Mouse (Mus musculus): ENCODE measurements at regions not wholly inside any gene's neighbourhood (a gene's known extent, or its start where the extent isn't known, plus 50 kb on each side); places are given as distances from the start of the nearest gene placed in this dataset.

- DNase-seq (ENCODE audit: low spot score in 2 of 2), result no peak
Observed at GRCm38 (mm10) chr13:70446940-70447339, 190.5 kb downstream of the Ice1 start.

DNA sequence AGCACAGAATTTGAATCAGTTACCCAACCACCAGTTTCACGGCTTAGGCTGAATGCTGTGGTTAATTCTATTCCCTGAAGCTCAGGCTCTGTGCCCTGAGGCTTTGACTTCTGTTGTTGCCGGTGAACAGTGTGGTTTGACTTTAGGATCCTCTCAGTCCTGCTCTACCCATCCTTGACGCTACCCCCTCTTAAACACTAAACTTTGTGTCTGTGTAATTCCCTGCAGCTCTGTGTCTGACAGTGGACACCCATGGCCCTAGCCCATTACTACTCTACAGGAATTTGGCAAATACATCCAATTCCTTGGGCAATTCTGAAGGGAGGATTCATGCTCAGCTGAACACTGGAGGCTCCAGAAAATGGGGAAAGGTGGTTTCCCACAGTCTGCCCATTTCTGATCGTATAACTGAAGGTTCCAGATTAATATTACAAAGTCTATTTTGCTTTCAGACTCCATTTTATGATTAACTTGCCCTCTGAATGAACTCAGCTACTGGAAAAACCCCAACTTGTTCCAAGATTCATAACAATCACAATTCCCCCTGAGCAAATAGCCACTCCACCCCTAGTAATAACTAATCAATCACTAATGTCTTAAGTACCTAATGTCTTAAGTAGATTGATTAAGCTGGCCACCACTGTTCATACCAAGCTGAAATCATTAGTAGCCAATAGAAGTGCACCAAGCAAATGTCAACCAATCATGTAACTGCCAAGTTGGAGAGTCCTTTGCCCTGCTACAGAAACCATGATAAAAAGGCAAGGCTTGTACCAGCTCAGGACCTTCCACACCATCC lies 182.6 kb downstream of the Ice1 start:
- DNase-seq (ENCODE audit: low spot score in 2 of 2), result no peak

GRCm38 (mm10) chr13:70458406-70458805 lies 179.0 kb downstream of the Ice1 start:
- no peak for DNase-seq (ENCODE audit: low spot score in 2 of 2)

GRCm38 (mm10) chr13:70464996-70465395 lies 172.4 kb downstream of the Ice1 start:
- DNase-seq (ENCODE audit: low spot score in 2 of 2), result no peak

GRCm38 (mm10) chr13:70474746-70475145 lies 162.7 kb downstream of the Ice1 start:
- DNase-seq (ENCODE audit: low spot score in 2 of 2), result no peak

DNA sequence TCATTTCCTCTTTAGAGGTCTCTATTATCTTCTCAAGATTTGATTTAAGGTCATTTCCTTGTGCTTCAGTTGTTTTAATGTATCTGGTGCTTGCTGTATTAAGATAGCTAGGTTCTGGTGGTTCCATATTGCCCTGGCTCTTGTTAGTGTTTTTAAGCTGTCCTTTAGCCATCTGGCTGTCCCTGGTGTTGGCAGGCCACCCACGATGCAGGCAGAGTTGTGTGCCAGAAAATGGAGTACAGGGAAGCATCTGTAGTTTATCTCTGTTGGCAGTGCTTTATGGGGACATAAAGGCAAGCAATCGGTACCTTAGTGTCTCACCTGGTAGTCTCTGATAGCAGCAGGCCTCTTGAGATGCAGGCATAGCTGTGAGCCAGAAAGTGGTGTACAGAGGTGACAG lies 162.1 kb downstream of the Ice1 start:
- DNase-seq (ENCODE audit: low spot score in 2 of 2), result peak in 1 of 2 experiments; percentile 36

DNA sequence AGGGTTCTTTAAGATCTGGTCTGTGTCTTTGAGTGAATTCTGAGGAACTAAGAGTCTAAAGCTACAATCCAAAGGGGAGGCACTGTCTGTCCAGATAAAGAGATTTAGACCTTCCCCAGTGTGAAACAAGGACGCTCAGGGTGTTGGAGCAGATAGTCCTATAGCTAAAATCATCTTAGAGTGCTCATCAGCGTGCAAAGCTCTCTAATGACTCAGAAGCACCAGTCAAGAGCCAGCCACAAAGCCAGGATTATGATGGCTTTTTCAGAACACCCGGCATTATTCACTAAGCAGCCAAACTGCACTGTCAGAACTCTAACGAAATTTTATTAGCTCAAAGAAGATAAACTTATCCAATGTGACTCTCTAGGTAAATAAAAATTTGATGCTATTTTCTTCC lies 138.1 kb downstream of the Ice1 start:
- DNase-seq (ENCODE audit: low spot score in 2 of 2), result no peak
